Mouse (Mus musculus) embryonic facial prominence, embryonic 15.5 days (tissue): ENCODE results near the gene Acer3. TPM values are rescaled to one million over a fixed set of nuclear protein-coding genes. Genes with fewer than 3 reads are reported as not detected.

Experiments
- ATAC-seq: fragments of 200-750 bp; cut with Nextera tagmentation; 2 replicates; pipeline ENCODE4 v1.8.0; 2017; ENCODE audit warnings: low read depth, moderate TSS enrichment; ENCODE audit not compliant: insufficient number of reproducible peaks, low FRiP score, low TSS enrichment
- H3K27ac ChIP-seq: fragments of 300-500 bp; sonication (generic); replicated peaks from 2 replicates; pipeline ENCODE4 v1.5.1; 2015; ENCODE audit warnings: mild to moderate bottlenecking, inconsistent platforms
- H3K27me3 ChIP-seq: fragments of 300-500 bp; sonication (generic); 2 replicates; pipeline ENCODE4 v1.6.1; 2015; ENCODE audit warnings: inconsistent platforms
- H3K36me3 ChIP-seq: fragments of 300-500 bp; sonication (generic); 2 replicates; pipeline ENCODE4 v1.6.1; 2015; ENCODE audit warnings: mild to moderate bottlenecking, inconsistent platforms
- H3K4me1 ChIP-seq: fragments of 300-500 bp; sonication (generic); 2 replicates; pipeline ENCODE4 v1.6.1; 2015; ENCODE audit warnings: inconsistent platforms
- H3K4me2 ChIP-seq: fragments of 300-500 bp; sonication (generic); replicated peaks from 2 replicates; pipeline ENCODE4 v1.6.1; 2015; ENCODE audit warnings: mild to moderate bottlenecking, inconsistent platforms
- H3K4me3 ChIP-seq: fragments of 300-500 bp; sonication (generic); replicated peaks from 2 replicates; pipeline ENCODE4 v1.5.1; 2015; ENCODE audit warnings: mild to moderate bottlenecking, inconsistent platforms
- H3K9ac ChIP-seq: fragments of 300-500 bp; sonication (generic); 2 replicates; pipeline ENCODE4 v1.6.1; 2015; ENCODE audit warnings: inconsistent platforms
- H3K9me3 ChIP-seq: fragments of 300-500 bp; sonication (generic); replicated peaks from 2 replicates; pipeline ENCODE4 v1.6.1; 2016; ENCODE audit warnings: inconsistent platforms
- WGBS: fragments of 180-500 bp; shearing (Covaris S2); methylation state at CpG from one replicate; pipeline ENCODE4 v1.1.7; 2015; 5-methylcytosine and 5-hydroxymethylcytosine counted together
- polyA plus RNA-seq: library from polyadenylated mRNA; unstranded; fragments of >200 nt; fragmentation: Nextera tagmentation; extraction: Ambion mirVana; gene quantifications from 2 replicates; pipeline ENCODE4 v1.2.1, GENCODE M21; 2015

Gene Acer3
- polyA plus RNA-seq, 1 experiment from 2014 or later, result 43.9 TPM

DNA sequence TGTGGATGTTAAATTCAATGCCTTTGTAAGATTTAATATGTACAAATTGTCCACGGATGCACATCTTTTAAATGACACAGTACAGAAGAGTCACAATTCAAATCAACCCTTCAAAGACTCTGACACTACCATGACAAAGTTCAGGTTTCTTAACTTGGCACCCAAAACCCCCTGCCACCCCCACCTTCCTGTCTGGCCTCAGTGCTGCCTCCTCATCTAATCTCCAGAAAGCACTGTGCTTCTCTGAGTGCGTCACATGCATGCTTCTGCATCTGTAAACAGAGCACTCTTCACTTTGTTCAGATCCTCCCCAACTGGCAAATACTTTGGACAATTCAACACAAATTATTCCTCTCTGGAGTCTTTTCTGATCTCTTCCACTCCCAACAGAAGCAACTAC is 68.5 kb downstream of the Acer3 start:
- WGBS, result 87% methylated on average over 2 of the region's 2 CpGs
- H3K9me3 ChIP-seq, result no peaks in the 10 kb centered on the region
- H3K27me3 ChIP-seq, result no peaks in the 10 kb centered on the region
- no peak overlapping the region for H3K27ac ChIP-seq
- H3K4me3 ChIP-seq, result no peak overlapping the region
- no peak overlapping the region for H3K9ac ChIP-seq
- ATAC-seq, result no peak
- no peaks in the 10 kb centered on the region for H3K4me1 ChIP-seq
- H3K4me2 ChIP-seq, result no peak overlapping the region
- peaks cover 6% of the 10 kb centered on the region; the same call in 1 of the 2 replicates for H3K36me3 ChIP-seq

DNA sequence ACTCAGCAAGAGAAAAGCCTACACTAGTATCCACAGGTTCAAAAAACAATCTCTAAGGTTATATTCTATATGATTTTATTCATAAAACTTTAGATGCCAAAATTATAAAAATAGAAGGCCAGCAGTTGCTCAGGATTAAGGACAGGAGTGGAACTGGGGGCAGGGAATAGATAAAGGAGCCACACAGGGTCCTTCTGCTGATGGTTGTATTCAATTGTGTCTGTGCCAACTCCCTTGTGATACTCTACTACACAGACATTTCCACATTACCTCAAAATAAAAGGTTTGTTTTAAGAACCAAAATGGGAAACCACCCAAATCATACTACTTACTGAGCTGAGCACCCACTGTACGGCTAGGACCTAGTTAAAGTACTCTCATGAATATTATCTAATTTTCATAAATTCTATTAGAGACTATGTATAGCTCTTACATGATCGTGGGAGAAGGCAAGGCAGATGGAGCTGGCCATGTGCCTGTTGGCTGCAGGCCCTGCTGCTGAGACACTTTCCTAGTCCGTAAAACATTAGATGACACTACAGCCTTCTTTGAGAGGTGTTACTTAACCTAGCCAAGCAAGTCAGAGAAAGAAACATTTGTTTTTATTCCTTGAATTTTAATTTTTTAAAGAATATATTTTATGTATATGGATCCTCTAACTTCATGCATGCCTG is 84.2 kb downstream of the Acer3 start:
- Histone ChIP-seq H3K9ac (no peak overlapping the region), H3K9me3 (no peaks in the 10 kb centered on the region), H3K4me1 (no peaks in the 10 kb centered on the region), H3K4me3 (no peak overlapping the region), H3K27ac (no peak overlapping the region), H3K36me3 (no peaks in the 10 kb centered on the region), H3K27me3 (no peaks in the 10 kb centered on the region), H3K4me2 (no peak overlapping the region)
- no peak for ATAC-seq
- 77% methylated on average over 3 of the region's 3 CpGs for WGBS

DNA sequence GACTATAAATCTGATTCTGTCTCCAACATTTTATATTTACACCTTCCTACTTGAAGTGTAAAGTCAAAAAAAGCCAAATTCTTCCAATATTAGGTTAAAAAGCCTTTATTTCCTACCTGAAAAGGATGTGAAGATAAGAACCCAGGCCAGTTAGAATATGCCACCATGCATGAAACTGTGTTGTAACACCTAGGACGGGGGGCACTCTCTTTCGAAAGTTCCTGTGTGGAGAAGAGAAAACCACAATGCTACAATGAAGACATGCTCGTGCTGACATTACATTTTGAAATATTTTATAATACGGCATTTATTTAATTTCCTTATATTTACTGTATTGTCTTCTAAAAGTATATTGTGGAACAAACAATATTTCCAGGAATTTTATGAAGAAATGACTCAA is 97.2 kb downstream of the Acer3 start:
- Histone ChIP-seq H3K4me2 (no peak overlapping the region), H3K27ac (no peak overlapping the region), H3K4me3 (no peak overlapping the region), H3K27me3 (no peaks in the 10 kb centered on the region), H3K9me3 (no peaks in the 10 kb centered on the region), H3K4me1 (no peaks in the 10 kb centered on the region), H3K36me3 (no peaks in the 10 kb centered on the region), H3K9ac (no peak overlapping the region)
- WGBS, result 91% methylated on average over 4 of the region's 4 CpGs
- ATAC-seq, result no peak

DNA sequence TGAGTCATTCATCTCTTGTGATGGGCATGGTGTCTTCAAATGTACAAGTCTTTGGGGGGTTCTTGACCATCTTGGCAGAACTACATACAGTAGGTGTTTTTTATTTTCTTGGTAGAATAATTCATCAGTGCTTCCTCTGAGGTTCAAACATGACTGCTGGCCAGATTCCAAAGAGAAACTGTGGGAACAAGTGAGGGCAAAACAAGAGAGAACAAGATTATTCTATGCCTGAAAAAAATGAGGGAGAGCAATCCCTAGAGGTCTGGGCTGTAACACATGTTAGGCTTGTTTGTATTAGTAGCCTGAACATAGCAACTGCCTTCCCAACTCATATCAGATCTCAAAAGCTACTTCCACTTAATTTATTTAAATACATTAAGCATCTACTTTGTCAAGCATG is 104.3 kb downstream of the Acer3 start:
- no peaks in the 10 kb centered on the region for H3K4me1 ChIP-seq
- no peak overlapping the region for H3K27ac ChIP-seq
- H3K9ac ChIP-seq, result no peak overlapping the region
- H3K9me3 ChIP-seq, result no peaks in the 10 kb centered on the region
- ATAC-seq, result no peak
- H3K4me3 ChIP-seq, result no peak overlapping the region
- no peaks in the 10 kb centered on the region for H3K36me3 ChIP-seq
- H3K27me3 ChIP-seq, result no peaks in the 10 kb centered on the region
- no peak overlapping the region for H3K4me2 ChIP-seq

DNA sequence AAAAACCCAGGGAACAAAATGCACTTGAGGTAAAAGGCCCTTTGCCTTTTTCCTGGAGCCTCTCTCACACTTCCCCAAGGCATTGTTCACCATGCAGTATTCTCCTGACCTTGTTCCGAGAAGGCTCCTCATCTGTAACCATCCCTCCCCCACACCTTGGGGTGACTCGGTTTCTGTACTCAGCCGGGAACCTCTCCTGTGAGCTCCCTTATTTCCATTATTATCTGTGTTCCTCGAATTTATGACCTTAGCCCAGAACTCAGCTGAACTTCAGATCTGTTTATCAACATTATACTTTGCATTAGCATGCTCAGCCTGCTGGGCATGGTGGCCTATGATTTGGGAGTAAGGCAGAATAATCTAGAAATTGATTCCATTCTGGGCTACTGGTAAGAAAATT is 118.1 kb downstream of the Acer3 start:
- no peaks in the 10 kb centered on the region for H3K27me3 ChIP-seq
- 77% methylated on average over 4 of the region's 4 CpGs for WGBS
- ATAC-seq, result no peak
- no peaks in the 10 kb centered on the region for H3K36me3 ChIP-seq
- H3K9ac ChIP-seq, result no peak overlapping the region
- no peak overlapping the region for H3K4me3 ChIP-seq
- H3K27ac ChIP-seq, result no peak overlapping the region
- no peaks in the 10 kb centered on the region for H3K9me3 ChIP-seq
- no peak overlapping the region for H3K4me2 ChIP-seq
- H3K4me1 ChIP-seq, result no peaks in the 10 kb centered on the region

DNA sequence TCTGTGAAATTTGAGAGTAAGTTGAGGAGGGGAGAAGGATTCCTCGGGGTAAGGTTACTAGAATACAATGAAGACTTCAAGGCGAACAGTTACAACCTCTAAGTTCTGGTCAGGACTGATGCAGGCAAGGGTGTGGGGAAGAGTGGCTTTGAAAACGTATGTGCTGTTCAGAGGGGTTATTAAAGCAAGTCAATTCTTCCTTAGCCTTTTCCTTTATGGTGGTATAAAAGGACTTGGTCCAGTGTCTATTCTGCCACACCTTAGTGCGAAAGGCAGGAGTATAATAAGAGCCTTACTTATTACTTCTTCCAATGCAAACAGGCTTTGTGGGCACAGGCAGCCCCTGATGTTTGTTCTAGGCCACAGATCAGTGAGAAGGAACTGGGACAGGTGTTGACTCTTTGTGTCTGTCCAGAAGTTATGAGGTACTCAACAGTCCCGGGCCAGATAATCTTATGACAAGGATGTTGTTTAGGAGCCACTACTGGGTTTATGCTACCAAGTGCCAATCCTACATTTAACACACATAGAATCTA is 119.4 kb downstream of the Acer3 start:
- Histone ChIP-seq H3K9ac (no peak overlapping the region), H3K4me2 (no peak overlapping the region), H3K4me1 (no peaks in the 10 kb centered on the region), H3K4me3 (no peak overlapping the region), H3K27me3 (peaks cover 2% of the 10 kb centered on the region; the same call in 1 of the 2 replicates), H3K27ac (no peak overlapping the region), H3K9me3 (no peaks in the 10 kb centered on the region), H3K36me3 (no peaks in the 10 kb centered on the region)
- 78% methylated on average over 5 of the region's 5 CpGs for WGBS
- no peak for ATAC-seq

DNA sequence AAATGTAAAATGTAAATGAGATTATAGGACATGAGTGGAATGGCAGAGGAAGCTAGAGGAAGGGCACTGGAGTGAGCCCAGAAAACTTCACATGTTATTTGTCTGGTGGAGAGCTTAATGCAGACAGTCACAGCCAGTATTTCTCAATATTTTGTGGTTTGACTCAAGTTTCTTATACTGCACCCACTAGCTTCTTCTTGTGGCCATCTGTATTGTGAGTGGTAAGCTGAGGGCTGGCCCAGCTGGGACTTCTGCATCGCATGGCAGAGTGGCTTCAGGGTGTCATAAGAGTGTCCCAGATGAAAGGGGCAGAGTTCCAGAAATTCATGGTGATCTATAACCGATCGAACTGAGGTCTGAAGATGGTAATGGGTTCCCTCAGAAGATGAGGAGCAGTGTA is 120.6 kb downstream of the Acer3 start:
- Histone ChIP-seq H3K4me1 (no peaks in the 10 kb centered on the region), H3K27me3 (peaks cover 13% of the 10 kb centered on the region), H3K27ac (no peak overlapping the region), H3K4me2 (no peak overlapping the region), H3K4me3 (no peak overlapping the region), H3K36me3 (no peaks in the 10 kb centered on the region), H3K9ac (no peak overlapping the region), H3K9me3 (no peaks in the 10 kb centered on the region)
- 80% methylated on average over 3 of the region's 3 CpGs for WGBS
- ATAC-seq, result no peak

DNA sequence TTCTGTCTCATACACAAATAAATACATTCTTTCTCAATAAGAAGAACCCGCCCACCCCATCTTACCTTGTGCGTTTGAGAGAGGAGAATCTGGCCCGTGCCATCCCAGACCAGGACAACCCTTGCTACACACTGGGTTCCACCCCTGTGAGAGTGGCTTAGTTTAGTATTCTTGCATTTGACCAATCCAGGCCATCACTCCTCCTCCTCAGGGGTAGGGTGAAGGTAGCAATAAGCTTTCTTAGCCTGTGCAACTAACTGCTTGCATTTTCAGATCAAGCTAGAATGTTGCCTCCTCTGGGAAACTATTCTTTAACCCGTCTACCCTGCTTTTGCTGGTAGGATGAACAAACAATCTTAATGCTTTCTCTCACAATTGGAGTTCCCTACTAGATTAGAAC is 121.6 kb downstream of the Acer3 start, which contains the start of gene B3gnt6:
TSS of gene B3gnt6 (minus strand) at position 101 of the 400 bp plus-strand sequence.
- no peak within 1 kb of the TSS for H3K9ac ChIP-seq
- H3K4me1 ChIP-seq, result peaks cover 2% of the 10 kb centered on the region
- H3K36me3 ChIP-seq, result no peaks in the 10 kb centered on the region
- 88% methylated on average over 4 of the region's 4 CpGs for WGBS
- H3K4me2 ChIP-seq, result no peak within 1 kb of the TSS
- H3K4me3 ChIP-seq, result no peak within 1 kb of the TSS
- ATAC-seq, result no peak
- no peaks in the 10 kb centered on the region for H3K9me3 ChIP-seq
- no peak within 1 kb of the TSS for H3K27ac ChIP-seq
- H3K27me3 ChIP-seq, result peaks cover 23% of the 10 kb centered on the region

DNA sequence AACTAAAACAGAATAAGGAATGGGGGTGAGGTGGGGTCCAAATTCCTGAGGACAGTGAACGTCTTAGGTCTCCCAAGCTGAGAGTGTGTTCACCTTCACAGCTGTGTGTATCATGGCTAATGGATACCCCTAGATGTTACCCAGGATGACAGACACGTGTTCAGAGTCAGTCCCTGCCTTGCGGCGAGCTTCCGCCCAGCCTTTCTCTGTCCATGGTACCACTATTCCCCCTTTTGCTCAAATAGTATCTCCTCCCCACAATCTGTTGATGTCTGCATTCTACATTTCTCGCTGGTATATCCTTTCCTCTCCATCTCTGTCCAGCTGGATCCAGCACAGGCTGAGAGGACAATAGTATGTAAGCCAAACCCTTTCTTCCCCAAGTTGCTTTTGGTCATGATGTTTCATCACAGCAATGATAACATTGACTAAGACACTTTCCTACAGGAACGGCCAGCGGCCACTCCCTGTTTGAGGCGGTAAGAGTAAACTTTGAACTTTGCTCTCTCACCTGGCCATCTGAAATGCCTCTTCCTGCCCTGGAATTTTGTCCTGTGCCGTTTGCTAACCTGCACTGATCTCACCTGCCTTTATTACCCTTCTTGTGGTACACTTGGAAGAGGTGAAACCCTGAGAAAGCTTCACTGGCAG is 125.7 kb downstream of the Acer3 start:
- no peak for ATAC-seq

DNA sequence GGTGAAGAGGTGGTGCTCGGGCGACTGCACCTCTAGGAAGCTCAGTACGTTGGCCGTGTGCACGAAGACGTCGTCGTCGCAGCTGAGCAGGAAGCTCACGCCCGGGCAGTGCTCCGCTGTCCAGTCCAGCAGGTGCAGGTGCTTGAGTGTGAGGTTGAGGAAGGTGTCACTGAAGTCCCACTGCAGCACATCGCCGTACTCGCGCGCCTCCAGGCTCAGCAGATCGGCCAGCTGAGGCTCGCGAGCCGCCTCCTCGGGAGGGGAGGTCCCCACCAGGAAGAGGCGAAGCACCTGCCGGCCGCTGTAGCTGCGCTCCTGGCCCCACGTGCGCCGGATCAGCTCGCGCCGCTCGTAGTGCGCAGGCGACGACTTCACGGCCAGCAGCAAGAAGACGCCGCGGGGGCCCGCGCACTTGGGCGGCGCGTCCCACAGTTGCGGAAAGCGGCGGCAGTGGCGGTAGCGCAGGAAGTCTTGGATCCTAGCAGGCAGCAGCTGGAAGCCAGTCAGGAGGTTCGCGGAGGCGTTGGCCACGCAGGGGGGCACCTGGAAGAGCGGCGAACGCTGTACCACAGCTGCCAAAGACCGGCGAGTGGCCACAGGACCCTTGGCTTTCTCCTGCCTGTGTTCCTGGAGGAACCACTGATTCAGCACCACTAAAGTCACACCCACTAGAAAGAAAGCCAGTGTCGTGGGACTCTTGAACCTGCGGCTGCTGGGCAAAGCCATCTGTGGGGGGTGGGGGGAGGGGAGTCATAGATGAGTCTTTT is 126.8 kb downstream of the Acer3 start:
- Histone ChIP-seq H3K9ac (no peak overlapping the region), H3K4me2 (peak overlapping the region; percentile 77), H3K36me3 (no peaks in the 10 kb centered on the region), H3K9me3 (no peaks in the 10 kb centered on the region), H3K4me1 (peaks cover 14% of the 10 kb centered on the region), H3K4me3 (peak overlapping the region; percentile 39), H3K27me3 (peaks cover 54% of the 10 kb centered on the region), H3K27ac (no peak overlapping the region)
- ATAC-seq, result peak; percentile 22; the same call in 1 of the 2 replicates
- 3% methylated on average over 61 of the region's 61 CpGs for WGBS

More for the DNA sequence above, 125.7 kb downstream of the Acer3 start:
- H3K9me3 ChIP-seq, result no peaks in the 10 kb centered on the region
- no peak overlapping the region for H3K4me3 ChIP-seq
- no peak overlapping the region for H3K4me2 ChIP-seq
- 36% methylated on average over 10 of the region's 10 CpGs for WGBS
- no peak overlapping the region for H3K9ac ChIP-seq
- H3K27me3 ChIP-seq, result peaks cover 54% of the 10 kb centered on the region
- peaks cover 14% of the 10 kb centered on the region for H3K4me1 ChIP-seq
- H3K27ac ChIP-seq, result no peak overlapping the region
- H3K36me3 ChIP-seq, result no peaks in the 10 kb centered on the region

DNA sequence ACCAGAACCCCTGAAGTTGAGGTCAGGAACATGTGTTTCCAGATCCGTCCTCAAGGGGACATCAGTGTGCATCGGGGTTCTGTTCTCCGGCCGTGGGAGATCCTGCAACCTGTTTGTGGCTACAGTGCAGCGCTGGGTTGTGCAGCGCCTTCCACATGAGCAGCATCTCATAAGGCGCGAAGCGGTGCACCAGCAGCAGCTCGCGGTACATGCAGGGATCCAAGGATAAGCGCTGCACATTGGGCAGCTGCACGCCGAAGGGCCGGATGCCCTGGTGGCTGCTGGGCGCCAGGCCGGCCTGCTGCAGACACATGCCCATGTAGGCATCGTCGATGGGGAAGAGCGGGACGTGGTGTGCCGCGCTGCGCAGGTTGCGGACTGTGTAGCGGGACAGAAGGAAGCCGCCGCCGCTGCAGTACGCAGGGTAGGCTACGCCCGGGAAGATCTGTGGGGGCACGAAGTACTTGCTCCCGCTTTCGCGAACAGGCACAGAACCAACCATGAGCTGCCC is 127.4 kb downstream of the Acer3 start:
- Histone ChIP-seq H3K27me3 (peaks cover 54% of the 10 kb centered on the region), H3K9me3 (no peaks in the 10 kb centered on the region), H3K4me2 (peak overlapping the region; percentile 77), H3K4me1 (peaks cover 14% of the 10 kb centered on the region), H3K4me3 (peak overlapping the region; percentile 39), H3K9ac (no peak overlapping the region), H3K27ac (no peak overlapping the region), H3K36me3 (no peaks in the 10 kb centered on the region)
- WGBS, result 4% methylated on average over 36 of the region's 36 CpGs
- ATAC-seq, result no peak; the same call in 1 of the 2 replicates
